Mouse (Mus musculus): ENCODE data around the gene Tsga10.

GRCm38 (mm10) chr1:37718516-37718915 lies 147.7 kb downstream of the Tsga10 start:
- TF ChIP-seq GATA1 (IDR thresholded peaks at IDR 0.05; ENCODE audit: borderline replicate concordance, low read length), result no peak
- TF ChIP-seq FLI1 (IDR thresholded peaks at IDR 0.05; ENCODE audit: low read length), result no peak

All from megakaryocyte, embryonic 14.5 days (primary cell).